Mouse (Mus musculus) lung, embryonic 14.5 days (tissue): ENCODE data around the gene Fthl17d. TPM values are rescaled to one million over a fixed set of nuclear protein-coding genes. Genes with fewer than 3 reads are reported as not detected.
A peak's percentile ranks its signal among the peaks of the same experiment; 100 is the strongest.
"Not testable (repeated sequence)": the region's sequence is repeated elsewhere in the genome, so short reads cannot be mapped to it uniquely, and the experiment has no call there.

Experiments
- ATAC-seq: fragments of 200-750 bp; cut with Nextera tagmentation; 2 replicates; pipeline ENCODE4 v1.8.0; 2017; ENCODE audit warnings: mild to moderate bottlenecking, moderate TSS enrichment, moderate library complexity; ENCODE audit not compliant: insufficient read depth
- DNase-seq: peaks from one replicate; pipeline ENCODE4 v3.0.0-alpha.2; 2015
- H3K27ac ChIP-seq: fragments of 300-500 bp; sonication (generic); 2 replicates; pipeline ENCODE4 v1.5.1; 2014; ENCODE audit warnings: low read depth, mild to moderate bottlenecking, moderate library complexity
- H3K27me3 ChIP-seq: fragments of 300-500 bp; sonication (generic); 2 replicates; pipeline ENCODE4 v1.6.1; 2014; ENCODE audit warnings: low read length, control low read depth; ENCODE audit not compliant: insufficient read depth
- H3K36me3 ChIP-seq: fragments of 300-500 bp; sonication (generic); 2 replicates; pipeline ENCODE4 v1.6.1; 2014; ENCODE audit warnings: control low read depth; ENCODE audit not compliant: insufficient read depth
- H3K4me1 ChIP-seq: fragments of 300-500 bp; sonication (generic); 2 replicates; pipeline ENCODE4 v1.6.1; 2014; ENCODE audit warnings: antibody characterized with exemption, control low read depth; ENCODE audit not compliant: insufficient read depth
- H3K4me2 ChIP-seq: fragments of 300-500 bp; sonication (generic); 2 replicates; pipeline ENCODE4 v1.6.1; 2014; ENCODE audit warnings: mild to moderate bottlenecking
- H3K4me3 ChIP-seq: fragments of 300-500 bp; sonication (generic); 2 replicates; pipeline ENCODE4 v1.5.1; 2014; ENCODE audit warnings: low read depth, low read length
- H3K9ac ChIP-seq: fragments of 300-500 bp; sonication (generic); 2 replicates; pipeline ENCODE4 v1.6.1; 2014
- H3K9me3 ChIP-seq: fragments of 300-500 bp; sonication (generic); 2 replicates; pipeline ENCODE4 v1.6.1; 2016; ENCODE audit warnings: low read depth, low read length, control low read depth
- CTCF ChIP-seq: IDR thresholded peaks from 2 replicates; pipeline ENCODE4 v1.5.1; 2016; ENCODE audit warnings: antibody characterized with exemption, low read depth
- WGBS: fragments of 180-500 bp; shearing (Covaris S2); extraction: QIAGEN DNeasy Blood & Tissue Kit; methylation state at CpG from one replicate; pipeline ENCODE4 v1.1.7; 2014; 5-methylcytosine and 5-hydroxymethylcytosine counted together
- polyA plus RNA-seq: library from polyadenylated mRNA; unstranded; fragments of >200 nt; fragmentation: Nextera tagmentation; extraction: Ambion mirVana; gene quantifications from 2 replicates; pipeline ENCODE4 v1.2.1, GENCODE M21; 2014

The Fthl17d gene
- polyA plus RNA-seq, 1 experiment from 2014 or later, result not detected

- not testable (repeated sequence) for H3K4me2 ChIP-seq, H3K9ac ChIP-seq, H3K27me3 ChIP-seq, H3K4me1 ChIP-seq, H3K27ac ChIP-seq, H3K9me3 ChIP-seq, H3K4me3 ChIP-seq, H3K36me3 ChIP-seq
- TF ChIP-seq CTCF, result peak; percentile 86
- DNase-seq (peak; percentile 93), ATAC-seq (peak; percentile 75; the same call in 1 of the 2 replicates)
- 14% methylated on average over 6 of the region's 7 CpGs for WGBS
These were observed 38.3 kb downstream of the Fthl17d start for GRCm38 (mm10) chrX:8948130-8948805.

- Histone ChIP-seq H3K4me3 (no peak overlapping the region), H3K4me1 (no peaks in the 10 kb centered on the region), H3K9ac (no peak overlapping the region), H3K27me3 (no peaks in the 10 kb centered on the region), H3K36me3 (no peaks in the 10 kb centered on the region), H3K9me3 (no peaks in the 10 kb centered on the region), H3K27ac (0 out of 2 replicates have a peak overlapping the region, but pooled peaks have one; percentile 30), H3K4me2 (no peak overlapping the region)
- TF ChIP-seq CTCF, result no peak
- ATAC-seq, result peak; percentile 60; the same call in 1 of the 2 replicates
- peak; percentile 16 for DNase-seq
- 70% methylated on average over 8 of the region's 8 CpGs for WGBS
These were observed 42.5 kb downstream of the Fthl17d start for GRCm38 (mm10) chrX:8944041-8944440.

Other genes with a start within 250 kb of the Fthl17d start
- not detected in 2 replicates for gene Ssx9, start 238.3 kb downstream of the Fthl17d start, polyA plus RNA-seq
- not detected in 2 replicates for gene Ssxb5, start 183.1 kb downstream of the Fthl17d start, polyA plus RNA-seq
- not detected in 2 replicates for gene Gm6592, start 142.8 kb downstream of the Fthl17d start, polyA plus RNA-seq
- not detected in 2 replicates for gene Gm5751, start 112.5 kb downstream of the Fthl17d start, polyA plus RNA-seq
- gene B630019K06Rik, start 94.4 kb downstream of the Fthl17d start, polyA plus RNA-seq, result 6.5 and 7.0 TPM in 2 replicates
- gene Fthl17b, start 23.8 kb downstream of the Fthl17d start, polyA plus RNA-seq, result not detected in 2 replicates
- not detected in 2 replicates for gene Fthl17c, start 10.2 kb downstream of the Fthl17d start, polyA plus RNA-seq
- gene Fthl17e, start 46.7 kb upstream of the Fthl17d start, polyA plus RNA-seq, result not detected in 2 replicates
- gene Fthl17f, start 76.3 kb upstream of the Fthl17d start, polyA plus RNA-seq, result not detected in 2 replicates
- gene 4930402K13Rik, start 117.8 kb upstream of the Fthl17d start, polyA plus RNA-seq, result not detected in 2 replicates
- 1.1 and 1.4 TPM in 2 replicates for gene Lancl3, start 213.1 kb upstream of the Fthl17d start, polyA plus RNA-seq